Mouse (Mus musculus) lung, postnatal 0 days (tissue): ENCODE measurements at regions not wholly inside any gene's neighbourhood (a gene's known extent, or its start where the extent isn't known, plus 50 kb on each side); places are given as distances from the start of the nearest gene placed in this dataset.
A peak's percentile ranks its signal among the peaks of the same experiment; 100 is the strongest.

ENCODE experiments used
- ATAC-seq: fragments of 200-750 bp; cut with Nextera tagmentation; 2 replicates; pipeline ENCODE4 v1.8.0; 2017; ENCODE audit warnings: moderate library complexity
- DNase-seq: peaks from one replicate; pipeline ENCODE4 v3.0.0-alpha.2; 2016; ENCODE audit warnings: low spot score
- H3K27ac ChIP-seq: fragments of 300-500 bp; sonication (generic); 2 replicates; pipeline ENCODE4 v1.5.1; 2014; ENCODE audit warnings: antibody characterized with exemption, mild to moderate bottlenecking, low read length, mixed read lengths
- H3K27me3 ChIP-seq: fragments of 300-500 bp; sonication (generic); replicated peaks from 2 replicates; pipeline ENCODE4 v1.6.1; 2014; ENCODE audit warnings: low read length, mixed read lengths; ENCODE audit not compliant: insufficient read depth
- H3K36me3 ChIP-seq: fragments of 300-500 bp; sonication (generic); 2 replicates; pipeline ENCODE4 v1.6.1; 2014; ENCODE audit warnings: low read length, mixed read lengths; ENCODE audit not compliant: insufficient read depth
- H3K4me1 ChIP-seq: fragments of 300-500 bp; sonication (generic); 2 replicates; pipeline ENCODE4 v1.6.1; 2014; ENCODE audit warnings: antibody characterized with exemption, low read depth, low read length, mixed read lengths; ENCODE audit not compliant: insufficient read depth
- H3K4me2 ChIP-seq: fragments of 300-500 bp; sonication (generic); replicated peaks from 2 replicates; pipeline ENCODE4 v1.6.1; 2014; ENCODE audit warnings: low read depth, mild to moderate bottlenecking, low read length, moderate library complexity, mixed read lengths
- H3K4me3 ChIP-seq: fragments of 300-500 bp; sonication (generic); 2 replicates; pipeline ENCODE4 v1.5.1; 2014; ENCODE audit warnings: low read depth, low read length
- H3K9ac ChIP-seq: fragments of 300-500 bp; sonication (generic); replicated peaks from 2 replicates; pipeline ENCODE4 v1.6.1; 2014; ENCODE audit warnings: low read depth, mild to moderate bottlenecking
- H3K9me3 ChIP-seq: fragments of 300-500 bp; sonication (generic); 2 replicates; pipeline ENCODE4 v1.6.1; 2016; ENCODE audit warnings: low read length, mixed read lengths
- CTCF ChIP-seq: IDR thresholded peaks from 2 replicates; pipeline ENCODE4 v1.5.1; 2016; ENCODE audit warnings: antibody characterized with exemption, mild to moderate bottlenecking
- EP300 ChIP-seq: IDR thresholded peaks from 2 replicates; pipeline ENCODE4 v1.6.1; 2016; ENCODE audit warnings: antibody characterized with exemption, mild to moderate bottlenecking, control low read depth
- WGBS: fragments of 180-500 bp; shearing (Covaris S2); extraction: QIAGEN DNeasy Blood & Tissue Kit; methylation state at CpG from one replicate; pipeline ENCODE4 v1.1.7; 2014; 5-methylcytosine and 5-hydroxymethylcytosine counted together

GRCm38 (mm10) chr4:9096809-9097700 is 858.2 kb upstream of the Car8 start:
- ATAC-seq (peak; percentile 63), DNase-seq (peak; percentile 85)
- no peaks in the 10 kb centered on the region for H3K4me1 ChIP-seq
- H3K9me3 ChIP-seq = no peaks in the 10 kb centered on the region
- no peaks in the 10 kb centered on the region for H3K36me3 ChIP-seq
- H3K27me3 ChIP-seq = no peaks in the 10 kb centered on the region
- H3K27ac ChIP-seq = no peak overlapping the region
- no peak overlapping the region for H3K9ac ChIP-seq
- WGBS = 21% methylated on average over 24 of the region's 24 CpGs
- H3K4me3 ChIP-seq = no peak overlapping the region
- H3K4me2 ChIP-seq = peak overlapping the region; percentile 11; the same call in 1 of the 2 replicates
- TF ChIP-seq CTCF (peak; percentile 97), EP300 (0 out of 2 replicates have a peak, but pooled peaks have one; percentile 11)

- TF ChIP-seq EP300 (no peak), CTCF (no peak)
- Histone ChIP-seq H3K4me2 (no peak overlapping the region), H3K9ac (no peak overlapping the region), H3K36me3 (no peaks in the 10 kb centered on the region), H3K27ac (no peak overlapping the region), H3K4me1 (no peaks in the 10 kb centered on the region), H3K27me3 (no peaks in the 10 kb centered on the region), H3K9me3 (no peaks in the 10 kb centered on the region), H3K4me3 (no peak overlapping the region)
- DNase-seq (peak; percentile 17), ATAC-seq (peak; percentile 19; the same call in 1 of the 2 replicates)
- WGBS = 72% methylated on average over 2 of the region's 2 CpGs
Measured at GRCm38 (mm10) chr4:9096274-9096673, 857.4 kb upstream of the Car8 start.

GRCm38 (mm10) chr4:9095646-9096045 is 856.8 kb upstream of the Car8 start:
- DNase-seq = peak; percentile 93
- Histone ChIP-seq H3K9ac (no peak overlapping the region), H3K4me2 (peak overlapping the region; percentile 25; the same call in 1 of the 2 replicates), H3K27me3 (no peaks in the 10 kb centered on the region), H3K4me1 (no peaks in the 10 kb centered on the region), H3K4me3 (no peak overlapping the region), H3K36me3 (no peaks in the 10 kb centered on the region), H3K27ac (no peak overlapping the region), H3K9me3 (no peaks in the 10 kb centered on the region)
- TF ChIP-seq EP300 (peak; percentile 26; the same call in 1 of the 2 replicates), CTCF (no peak)
- ATAC-seq = peak; percentile 89
- WGBS = 29% methylated on average over 7 of the region's 7 CpGs

- Histone ChIP-seq H3K9me3 (no peaks in the 10 kb centered on the region), H3K4me3 (no peak overlapping the region), H3K27ac (no peak overlapping the region), H3K9ac (no peak overlapping the region), H3K4me2 (no peak overlapping the region), H3K36me3 (no peaks in the 10 kb centered on the region), H3K27me3 (no peaks in the 10 kb centered on the region), H3K4me1 (no peaks in the 10 kb centered on the region)
- TF ChIP-seq EP300 (no peak), CTCF (no peak)
- ATAC-seq (no peak), DNase-seq (no peak)
- 24% methylated on average over 10 of the region's 10 CpGs for WGBS
Measured at GRCm38 (mm10) chr4:9094522-9094921, 855.7 kb upstream of the Car8 start.

GRCm38 (mm10) chr4:9094076-9094475 is 855.2 kb upstream of the Car8 start:
- ATAC-seq (no peak), DNase-seq (no peak)
- Histone ChIP-seq H3K4me2 (no peak overlapping the region), H3K27ac (no peak overlapping the region), H3K4me3 (no peak overlapping the region), H3K27me3 (no peaks in the 10 kb centered on the region), H3K4me1 (no peaks in the 10 kb centered on the region; the same call in 1 of the 2 replicates), H3K9ac (no peak overlapping the region), H3K9me3 (no peaks in the 10 kb centered on the region), H3K36me3 (no peaks in the 10 kb centered on the region)
- TF ChIP-seq CTCF (no peak), EP300 (no peak)
- 75% methylated on average over 6 of the region's 6 CpGs for WGBS

- WGBS = 50% methylated on average over 13 of the region's 13 CpGs
- peak; percentile 38 for DNase-seq
- H3K9ac ChIP-seq = no peak overlapping the region
- H3K4me2 ChIP-seq = no peak overlapping the region
- H3K9me3 ChIP-seq = no peaks in the 10 kb centered on the region
- ATAC-seq = no peak
- no peak overlapping the region for H3K4me3 ChIP-seq
- H3K27me3 ChIP-seq = no peaks in the 10 kb centered on the region
- H3K27ac ChIP-seq = no peak overlapping the region
- TF ChIP-seq EP300 (no peak), CTCF (no peak)
- H3K36me3 ChIP-seq = no peaks in the 10 kb centered on the region
- H3K4me1 ChIP-seq = 0 out of 2 replicates have a peak, but pooled peaks cover 5% of the 10 kb centered on the region
Measured at GRCm38 (mm10) chr4:9083526-9083925, 844.7 kb upstream of the Car8 start.
